8 mouse cellular contexts compared by ENCODE assay signal in the genomic region with DNA sequence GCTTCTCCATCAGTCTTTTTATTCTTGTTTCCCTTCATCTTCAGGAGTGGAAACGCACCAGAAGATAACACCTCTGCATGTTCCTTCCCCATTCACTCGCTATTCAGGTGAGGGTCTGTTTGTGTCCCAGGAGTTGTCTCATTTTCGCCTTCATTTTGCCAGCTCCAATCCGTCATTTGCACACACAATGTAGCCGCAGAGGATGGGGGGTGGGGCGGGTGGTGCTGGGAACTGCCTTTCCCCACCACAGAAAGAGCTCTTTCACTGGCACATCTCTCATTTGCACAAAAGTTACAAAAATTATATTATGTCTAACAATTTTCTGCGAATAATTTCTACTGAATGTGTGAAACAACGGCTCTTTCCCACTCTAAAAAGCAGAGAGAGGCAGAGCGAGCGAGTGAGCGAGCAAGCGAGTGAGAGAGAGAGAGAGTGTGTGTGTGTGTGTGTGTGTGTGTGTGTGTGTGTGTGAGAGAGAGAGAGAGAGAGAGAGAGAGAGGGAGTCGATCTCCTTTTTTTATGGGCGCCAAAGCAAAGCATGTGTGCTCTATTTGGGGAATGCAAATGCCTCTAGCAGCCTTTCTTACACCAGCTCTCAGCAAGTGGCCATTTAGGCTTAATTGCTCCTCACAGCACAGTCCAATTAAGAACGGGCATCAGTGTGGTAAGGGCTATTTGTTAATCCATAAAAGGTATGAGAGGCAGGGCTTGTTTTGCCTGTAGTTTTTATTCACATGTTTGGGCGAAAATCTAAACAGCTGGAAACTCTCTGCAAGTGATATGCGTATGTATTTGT.
A peak's percentile ranks its signal among the peaks of the same experiment; 100 is the strongest.
DNase-seq lines count a peak whose midpoint lies in the region; ATAC-seq and TF ChIP-seq lines count a peak whose summit lies in the region.
"Had no signal": no experiment of that assay in that cellular context is flagged by ENCODE, and none has a peak within 500 bp of the region (broad histone marks: within the 10 kb centered on the region; RNA-seq: fewer than 3 reads in every experiment).

No protein-coding gene starts in this region.

- no peak overlapping the region for H3K9ac ChIP-seq in kidney, postnatal 0 days (ENCODE audit: low read depth, low read length)
- peak overlapping the region; percentile 22; the same call in 1 of the 2 replicates for H3K9ac ChIP-seq in embryonic facial prominence, embryonic 13.5 days
- H3K9ac ChIP-seq in hindbrain, embryonic 13.5 days = peak overlapping the region; percentile 61
- no peak overlapping the region for H3K9ac ChIP-seq in neural tube, embryonic 11.5 days (ENCODE audit: low read length)

- peak; percentile 13 for DNase-seq in kidney, postnatal 0 days (ENCODE audit: low spot score)
- DNase-seq in kidney, adult 18-20 months = no peak
- DNase-seq in neural tube, embryonic 11.5 days (ENCODE audit: low spot score) = peak; percentile 35
- no peak for DNase-seq in urinary bladder, postnatal 25 days (ENCODE audit: low spot score)

- no peak overlapping the region for H3K27ac ChIP-seq in kidney, postnatal 0 days
- H3K27ac ChIP-seq in embryonic facial prominence, embryonic 13.5 days = no peak overlapping the region
- peak overlapping the region; percentile 35 for H3K27ac ChIP-seq in hindbrain, embryonic 13.5 days
- H3K27ac ChIP-seq in neural tube, embryonic 11.5 days (ENCODE audit: low read depth, low read length) = no peak overlapping the region

- no peaks in the 10 kb centered on the region for H3K9me3 ChIP-seq in kidney, postnatal 0 days (replicated peaks; ENCODE audit: low read length)
- H3K9me3 ChIP-seq in embryonic facial prominence, embryonic 13.5 days = no peaks in the 10 kb centered on the region
- no peaks in the 10 kb centered on the region for H3K9me3 ChIP-seq in hindbrain, embryonic 13.5 days
- H3K9me3 ChIP-seq in neural tube, embryonic 11.5 days (ENCODE audit: control insufficient read depth, low read length) = no peaks in the 10 kb centered on the region

- no peaks in the 10 kb centered on the region for H3K4me1 ChIP-seq in kidney, postnatal 0 days (replicated peaks; ENCODE audit: insufficient read depth, low read length)
- H3K4me1 ChIP-seq in embryonic facial prominence, embryonic 13.5 days = peaks cover 5% of the 10 kb centered on the region
- peaks cover 17% of the 10 kb centered on the region for H3K4me1 ChIP-seq in hindbrain, embryonic 13.5 days (replicated peaks)
- 0 out of 2 replicates have a peak, but pooled peaks cover 3% of the 10 kb centered on the region for H3K4me1 ChIP-seq in neural tube, embryonic 11.5 days (ENCODE audit: control insufficient read depth, insufficient read depth, low read length)

- no peaks in the 10 kb centered on the region for H3K36me3 ChIP-seq in kidney, postnatal 0 days (ENCODE audit: insufficient read depth, low read length)
- no peaks in the 10 kb centered on the region for H3K36me3 ChIP-seq in embryonic facial prominence, embryonic 13.5 days
- no peaks in the 10 kb centered on the region for H3K36me3 ChIP-seq in hindbrain, embryonic 13.5 days
- H3K36me3 ChIP-seq in neural tube, embryonic 11.5 days (ENCODE audit: control insufficient read depth, insufficient read depth, low read length) = no peaks in the 10 kb centered on the region

- WGBS in kidney, postnatal 0 days = 33% methylated on average over 17 of the region's 17 CpGs
- WGBS in embryonic facial prominence, embryonic 13.5 days = 18% methylated on average over 17 of the region's 17 CpGs
- 15% methylated on average over 17 of the region's 17 CpGs for WGBS in hindbrain, embryonic 13.5 days
- WGBS in neural tube, embryonic 11.5 days = 18% methylated on average over 16 of the region's 17 CpGs

- peak overlapping the region; percentile 21 for H3K4me2 ChIP-seq in kidney, postnatal 0 days (ENCODE audit: low read length)
- peak overlapping the region; percentile 49 for H3K4me2 ChIP-seq in embryonic facial prominence, embryonic 13.5 days
- peak overlapping the region; percentile 51 for H3K4me2 ChIP-seq in hindbrain, embryonic 13.5 days
- H3K4me2 ChIP-seq in neural tube, embryonic 11.5 days (ENCODE audit: low read depth) = peak overlapping the region; percentile 38

- no peak for TF ChIP-seq CTCF in kidney, postnatal 0 days (IDR thresholded peaks at IDR 0.05; ENCODE audit: low read depth)

- no peaks in the 10 kb centered on the region for H3K27me3 ChIP-seq in kidney, postnatal 0 days (ENCODE audit: insufficient read depth, low read length)
- H3K27me3 ChIP-seq in embryonic facial prominence, embryonic 13.5 days = peaks cover 12% of the 10 kb centered on the region; the same call in 1 of the 2 replicates
- 0 out of 2 replicates have a peak, but pooled peaks cover 5% of the 10 kb centered on the region for H3K27me3 ChIP-seq in hindbrain, embryonic 13.5 days
- H3K27me3 ChIP-seq in neural tube, embryonic 11.5 days (ENCODE audit: control insufficient read depth, insufficient read depth, low read length) = no peaks in the 10 kb centered on the region

- no peak for ATAC-seq in kidney, postnatal 0 days (replicated peaks; ENCODE audit: low FRiP score, low read depth)
- ATAC-seq in embryonic facial prominence, embryonic 13.5 days (ENCODE audit: insufficient number of reproducible peaks, insufficient read depth, low FRiP score, low TSS enrichment, low read depth) = no peak
- peak; percentile 83 for ATAC-seq in hindbrain, embryonic 13.5 days (ENCODE audit: low FRiP score)
- ATAC-seq in neural tube, embryonic 11.5 days (ENCODE audit: insufficient read depth, low FRiP score, low TSS enrichment) = 0 out of 2 replicates have a peak, but pooled peaks have one; percentile 28
- no peak for ATAC-seq in megakaryocyte, adult 5-6 weeks (ENCODE audit: poor library complexity, severe bottlenecking)
- ATAC-seq: Patski had no signal

- H3K4me3 ChIP-seq in kidney, postnatal 0 days (replicated peaks; ENCODE audit: low read depth, low read length) = no peak overlapping the region
- H3K4me3 ChIP-seq in embryonic facial prominence, embryonic 13.5 days = peak overlapping the region; percentile 21
- H3K4me3 ChIP-seq in hindbrain, embryonic 13.5 days = peak overlapping the region; percentile 23
- 0 out of 2 replicates have a peak overlapping the region, but pooled peaks have one; percentile 9 for H3K4me3 ChIP-seq in neural tube, embryonic 11.5 days (ENCODE audit: low read depth, low read length)

Comparison
In these comparisons a context has a peak if more than half of its experiments do, and no peak if none do; other contexts are left out.
1. DNase-seq: peak in kidney, postnatal 0 days (single experiment) and neural tube, embryonic 11.5 days (single experiment); none in kidney, adult 18-20 months (single experiment) and urinary bladder, postnatal 25 days (single experiment).
2. ATAC-seq: peak in hindbrain, embryonic 13.5 days (single experiment) and neural tube, embryonic 11.5 days (single experiment); none in kidney, postnatal 0 days (single experiment), embryonic facial prominence, embryonic 13.5 days (single experiment) and megakaryocyte, adult 5-6 weeks (single experiment).
3. H3K9ac ChIP-seq: peak in embryonic facial prominence, embryonic 13.5 days (single experiment) and hindbrain, embryonic 13.5 days (single experiment); none in kidney, postnatal 0 days (single experiment) and neural tube, embryonic 11.5 days (single experiment).
4. Peak in every context shown above with its lines, with median percentiles within 50 percentile points of each other: H3K4me2 ChIP-seq.